Mouse (Mus musculus) heart, postnatal 10 days (tissue): ENCODE data around the gene Cks1b. TPM values are rescaled to one million over a fixed set of nuclear protein-coding genes. Genes with fewer than 3 reads are reported as not detected.

Experiments
- total RNA-seq, 2 experiments: library from RNA; stranded (reverse); gene quantifications; 2 replicates each; pipeline ENCODE4 v1.2.3; 2021

Cks1b gene
- total RNA-seq, 2 experiments from 2014 or later, result 26.6 to 26.9 TPM

Other genes with a start within 250 kb of the Cks1b start
- gene Scamp3, start 240.9 kb downstream of the Cks1b start, total RNA-seq, result 10 to 100 TPM; 49.4 to 49.6 TPM
- gene Fam189b, start 235.2 kb downstream of the Cks1b start, total RNA-seq, result 1 to 10 TPM; 7.9 to 8.3 TPM
- 10 to 100 TPM; 24.2 to 24.7 TPM for gene Gba, start 215.5 kb downstream of the Cks1b start, total RNA-seq
- gene Thbs3, start 203.2 kb downstream of the Cks1b start, total RNA-seq, result 10 to 100 TPM; 20.4 to 21.8 TPM
- gene Mtx1, start 191.3 kb downstream of the Cks1b start, total RNA-seq, result 10 to 100 TPM; 73.7 to 77.2 TPM
- gene Muc1, start 189.3 kb downstream of the Cks1b start, total RNA-seq, result under 1 TPM; 0.20 to 0.34 TPM
- 10 to 100 TPM; 84.4 to 88.0 TPM for gene Krtcap2, start 172.4 kb downstream of the Cks1b start, total RNA-seq
- gene Trim46, start 172.1 kb downstream of the Cks1b start, total RNA-seq, result 1 to 10 TPM in 1 of 2 experiments, under 1 TPM in 1; 0.77 to 1.1 TPM
- gene Dpm3, start 159.0 kb downstream of the Cks1b start, total RNA-seq, result 10 to 100 TPM; 60.2 to 64.2 TPM
- 10 to 100 TPM; 29.3 to 31.3 TPM for gene Slc50a1, start 147.8 kb downstream of the Cks1b start, total RNA-seq
- 10 to 100 TPM; 48.8 to 57.5 TPM for gene Efna1, start 137.2 kb downstream of the Cks1b start, total RNA-seq
- gene Efna3, start 95.4 kb downstream of the Cks1b start, total RNA-seq, result under 1 TPM in 1 of 2 experiments, not detected in 1; 0.17 TPM
- 1 to 10 TPM; 1.9 to 2.2 TPM for gene Efna4, start 80.4 kb downstream of the Cks1b start, total RNA-seq
- 100 to 1,000 TPM; 101 to 118 TPM for gene Adam15, start 68.4 kb downstream of the Cks1b start, total RNA-seq
- under 1 TPM in 1 of 2 experiments, not detected in 1; 0.26 TPM for gene Dcst2, start 56.4 kb downstream of the Cks1b start, total RNA-seq
- gene Dcst1, start 53.1 kb downstream of the Cks1b start, total RNA-seq, result under 1 TPM; 0.43 to 0.57 TPM
- gene Zbtb7b, start 23.6 kb downstream of the Cks1b start, total RNA-seq, result 10 to 100 TPM; 20.2 to 25.6 TPM
- gene Lenep, start 15.6 kb downstream of the Cks1b start, total RNA-seq, result under 1 TPM in 1 of 2 experiments, not detected in 1; 0.64 TPM
- 10 to 100 TPM; 44.4 TPM for gene Flad1, start 6.5 kb downstream of the Cks1b start, total RNA-seq
- gene Shc1, start 60 bp upstream of the Cks1b start, total RNA-seq, result 10 to 100 TPM; 59.1 to 62.1 TPM
- gene Pygo2, start 11.8 kb upstream of the Cks1b start, total RNA-seq, result 10 to 100 TPM; 16.8 to 22.3 TPM
- 10 to 100 TPM; 66.5 to 66.8 TPM for gene Pbxip1, start 18.3 kb upstream of the Cks1b start, total RNA-seq
- 10 to 100 TPM in 1 of 2 experiments, 1 to 10 TPM in 1; 8.9 to 12.1 TPM for gene Pmvk, start 36.2 kb upstream of the Cks1b start, total RNA-seq
- 1 to 10 TPM; 7.4 to 8.8 TPM for gene Kcnn3, start 101.8 kb upstream of the Cks1b start, total RNA-seq